Mouse (Mus musculus) testis, postnatal 14 days (tissue): ENCODE data around the gene Cyb5d1.

Source experiments
- DNase-seq: peaks from one replicate; pipeline ENCODE4 v3.0.0; 2021; ENCODE audit warnings: low spot score

The Cyb5d1 gene

GRCm38 (mm10) chr11:69415668-69416451, 20.4 kb upstream of the Cyb5d1 start:
- DNase-seq = peak; percentile 81

- DNase-seq = peak; percentile 56
Measured at GRCm38 (mm10) chr11:69415327-69415667, 19.9 kb upstream of the Cyb5d1 start.

GRCm38 (mm10) chr11:69414421-69415326, 19.2 kb upstream of the Cyb5d1 start:
- DNase-seq = no peak

- peak; percentile 14 for DNase-seq
Measured at GRCm38 (mm10) chr11:69413221-69414181, 18.1 kb upstream of the Cyb5d1 start, which contains the start of gene Kdm6b. TSS of gene Kdm6b (minus strand) at chr11:69413675.

- DNase-seq = no peak
Measured at GRCm38 (mm10) chr11:69412548-69412947, 17.1 kb upstream of the Cyb5d1 start.

- peak; percentile 79 for DNase-seq
Measured at GRCm38 (mm10) chr11:69411538-69412203, 16.2 kb upstream of the Cyb5d1 start.

- peak; percentile 95 for DNase-seq
Measured at GRCm38 (mm10) chr11:69411073-69411535, 15.7 kb upstream of the Cyb5d1 start.

GRCm38 (mm10) chr11:69410310-69411072, 15.1 kb upstream of the Cyb5d1 start:
- DNase-seq = no peak

- no peak for DNase-seq
Measured at GRCm38 (mm10) chr11:69410045-69410309, 14.5 kb upstream of the Cyb5d1 start.

- peak; percentile 87 for DNase-seq
Measured at GRCm38 (mm10) chr11:69409378-69410044, 14.1 kb upstream of the Cyb5d1 start.

GRCm38 (mm10) chr11:69408541-69409377, 13.3 kb upstream of the Cyb5d1 start:
- DNase-seq = peak; percentile 85

GRCm38 (mm10) chr11:69407724-69408004, 12.2 kb upstream of the Cyb5d1 start:
- no peak for DNase-seq

GRCm38 (mm10) chr11:69406867-69407723, 11.7 kb upstream of the Cyb5d1 start:
- no peak for DNase-seq

GRCm38 (mm10) chr11:69406282-69406681, 10.9 kb upstream of the Cyb5d1 start:
- DNase-seq = peak; percentile 16

GRCm38 (mm10) chr11:69405397-69406200, 10.2 kb upstream of the Cyb5d1 start:
- no peak for DNase-seq

GRCm38 (mm10) chr11:69404595-69405396, 9.4 kb upstream of the Cyb5d1 start:
- no peak for DNase-seq
